Comparison of ENCODE assay signal across 35 mouse cellular contexts in the genomic region with DNA sequence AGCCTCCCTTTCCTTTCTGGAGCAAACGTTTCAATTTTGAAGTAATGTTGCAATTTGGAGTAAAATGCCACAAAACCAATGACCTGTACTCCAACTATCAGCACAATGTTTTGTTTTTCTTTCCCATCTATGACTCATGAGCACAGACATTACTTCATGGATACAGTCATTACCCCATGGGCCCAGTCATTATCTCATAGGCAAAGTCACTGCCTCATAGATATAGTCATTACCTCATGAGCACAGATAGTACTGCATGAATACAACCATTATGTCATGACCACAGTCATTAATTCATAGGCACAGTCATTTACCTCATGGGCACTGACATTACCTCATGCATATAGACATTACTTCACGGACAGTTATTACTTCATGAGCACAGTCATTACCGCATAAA. TPM values are rescaled to one million over a fixed set of nuclear protein-coding genes. Genes with fewer than 3 reads are reported as not detected.
DNase-seq lines count a peak whose midpoint lies in the region; ATAC-seq and TF ChIP-seq lines count a peak whose summit lies in the region.
"Had no signal": no experiment of that assay in that cellular context is flagged by ENCODE, and none has a peak within 500 bp of the region (broad histone marks: within the 10 kb centered on the region; RNA-seq: fewer than 3 reads in every experiment).

No protein-coding gene starts in this region.

- H3K4me2 ChIP-seq in liver, postnatal 0 days (ENCODE audit: low read depth, low read length): no peak overlapping the region
- H3K4me2 ChIP-seq in liver, embryonic 11.5 days: no peak overlapping the region
- H3K4me2 ChIP-seq in stomach, postnatal 0 days (replicated peaks; ENCODE audit: low read depth): no peak overlapping the region
- no peak overlapping the region for H3K4me2 ChIP-seq in neural tube, embryonic 15.5 days
- H3K4me2 ChIP-seq: embryonic facial prominence, embryonic 13.5 days; forebrain, embryonic 13.5 days; heart, embryonic 12.5 days; heart, embryonic 15.5 days; hindbrain, embryonic 13.5 days; intestine, embryonic 15.5 days had no signal

- 79% methylated on average over 3 of the region's 3 CpGs for WGBS in liver, postnatal 0 days (ENCODE audit: insufficient replicate concordance)
- WGBS in liver, embryonic 11.5 days: 79% methylated on average over 3 of the region's 3 CpGs
- 75% methylated on average over 3 of the region's 3 CpGs for WGBS in stomach, postnatal 0 days
- 83% methylated on average over 3 of the region's 3 CpGs for WGBS in neural tube, embryonic 15.5 days

- TF ChIP-seq EP300 in liver, postnatal 0 days (IDR thresholded peaks at IDR 0.05; ENCODE audit: low read depth): no peak
- no peak for TF ChIP-seq EP300 in stomach, postnatal 0 days (optimal IDR thresholded peaks at IDR 0.05)

- H3K27me3 ChIP-seq in liver, postnatal 0 days (ENCODE audit: insufficient read depth, low read length): no peaks in the 10 kb centered on the region
- no peaks in the 10 kb centered on the region for H3K27me3 ChIP-seq in liver, embryonic 11.5 days (replicated peaks; ENCODE audit: control insufficient read depth, insufficient read depth, low read length)
- no peaks in the 10 kb centered on the region for H3K27me3 ChIP-seq in stomach, postnatal 0 days (ENCODE audit: control insufficient read depth, insufficient read depth, low read length)
- no peaks in the 10 kb centered on the region for H3K27me3 ChIP-seq in neural tube, embryonic 15.5 days (replicated peaks)
- H3K27me3 ChIP-seq: embryonic facial prominence, embryonic 13.5 days; forebrain, embryonic 13.5 days; heart, embryonic 12.5 days; heart, embryonic 15.5 days; hindbrain, embryonic 13.5 days; intestine, embryonic 15.5 days had no signal

- peaks cover 8% of the 10 kb centered on the region; the same call in 1 of the 2 replicates for H3K4me1 ChIP-seq in liver, postnatal 0 days (ENCODE audit: insufficient read depth)
- no peaks in the 10 kb centered on the region for H3K4me1 ChIP-seq in liver, embryonic 11.5 days (replicated peaks; ENCODE audit: control insufficient read depth, insufficient read depth, low read length)
- no peaks in the 10 kb centered on the region for H3K4me1 ChIP-seq in stomach, postnatal 0 days (replicated peaks; ENCODE audit: control insufficient read depth, insufficient read depth)
- H3K4me1 ChIP-seq in neural tube, embryonic 15.5 days: no peaks in the 10 kb centered on the region
- H3K4me1 ChIP-seq: embryonic facial prominence, embryonic 10.5 days; embryonic facial prominence, embryonic 13.5 days; forebrain, embryonic 10.5 days; forebrain, embryonic 13.5 days; heart, embryonic 12.5 days; heart, embryonic 15.5 days; hindbrain, embryonic 10.5 days; hindbrain, embryonic 13.5 days; intestine, embryonic 15.5 days had no signal

- H3K4me3 ChIP-seq in liver, postnatal 0 days (ENCODE audit: low read depth, low read length): no peak overlapping the region
- no peak overlapping the region for H3K4me3 ChIP-seq in liver, embryonic 11.5 days (ENCODE audit: low read depth, low read length)
- H3K4me3 ChIP-seq in stomach, postnatal 0 days (ENCODE audit: low read depth, low read length): no peak overlapping the region
- no peak overlapping the region for H3K4me3 ChIP-seq in neural tube, embryonic 15.5 days (replicated peaks)
- H3K4me3 ChIP-seq: embryonic facial prominence, embryonic 10.5 days; embryonic facial prominence, embryonic 13.5 days; erythroblast, embryonic 14.5 days; forebrain, embryonic 10.5 days; forebrain, embryonic 13.5 days; heart, embryonic 12.5 days; heart, embryonic 15.5 days; hindbrain, embryonic 10.5 days; hindbrain, embryonic 13.5 days; intestine, embryonic 15.5 days had no signal

- H3K9ac ChIP-seq in liver, postnatal 0 days (replicated peaks): no peak overlapping the region
- no peak overlapping the region for H3K9ac ChIP-seq in liver, embryonic 11.5 days (ENCODE audit: low read depth, low read length)
- no peak overlapping the region for H3K9ac ChIP-seq in stomach, postnatal 0 days (ENCODE audit: low read length)
- no peak overlapping the region for H3K9ac ChIP-seq in neural tube, embryonic 15.5 days (replicated peaks)
- H3K9ac ChIP-seq: embryonic facial prominence, embryonic 13.5 days; forebrain, embryonic 13.5 days; heart, embryonic 12.5 days; heart, embryonic 15.5 days; hindbrain, embryonic 13.5 days; intestine, embryonic 15.5 days had no signal

- peak; percentile 1 for DNase-seq in liver, postnatal 0 days
- DNase-seq in liver, embryonic 11.5 days (ENCODE audit: low spot score): no peak
- peak; percentile 70 for DNase-seq in Muller cell, postnatal 12 days (ENCODE audit: inconsistent ontology term)
- DNase-seq in stomach, postnatal 0 days (ENCODE audit: low spot score): no peak
- no peak for DNase-seq in layer of hippocampus, adult 9-11 months
- no peak for DNase-seq in urinary bladder, postnatal 10 days (ENCODE audit: low spot score)
- DNase-seq: adrenal gland, postnatal 10 days; adrenal gland, postnatal 36 days; cerebellum, adult 11 months; cerebellum, adult 2 months; cerebellum, adult 9-11 months; cerebellum, postnatal 25 days; gastrocnemius, postnatal 10 days; gastrocnemius, postnatal 36 days; heart, postnatal 10 days; heart, postnatal 36 days had no signal

- no peak for TF ChIP-seq CTCF in liver, postnatal 0 days (IDR thresholded peaks at IDR 0.05; ENCODE audit: low read depth)
- no peak for TF ChIP-seq CTCF in stomach, postnatal 0 days (IDR thresholded peaks at IDR 0.05; ENCODE audit: low read depth)

- no peak for ATAC-seq in liver, postnatal 0 days
- ATAC-seq in liver, embryonic 11.5 days (replicated peaks; ENCODE audit: low FRiP score): no peak
- peak; percentile 22 for ATAC-seq in megakaryocyte, adult 5-6 weeks (ENCODE audit: poor library complexity, severe bottlenecking)
- ATAC-seq in stomach, postnatal 0 days (ENCODE audit: low FRiP score, low TSS enrichment): peak; percentile 69
- ATAC-seq in neural tube, embryonic 15.5 days (ENCODE audit: low FRiP score): no peak
- ATAC-seq: forebrain, embryonic 13.5 days; forebrain, embryonic 16.5 days; hindbrain, embryonic 16.5 days; intestine, embryonic 15.5 days had no signal

- H3K9me3 ChIP-seq in liver, postnatal 0 days (ENCODE audit: low read length): no peaks in the 10 kb centered on the region
- H3K9me3 ChIP-seq in liver, embryonic 11.5 days (ENCODE audit: control insufficient read depth, low read length): no peaks in the 10 kb centered on the region
- no peaks in the 10 kb centered on the region for H3K9me3 ChIP-seq in stomach, postnatal 0 days (ENCODE audit: control insufficient read depth, low read length)
- no peaks in the 10 kb centered on the region for H3K9me3 ChIP-seq in neural tube, embryonic 15.5 days (replicated peaks)
- H3K9me3 ChIP-seq: embryonic facial prominence, embryonic 10.5 days; embryonic facial prominence, embryonic 13.5 days; forebrain, embryonic 10.5 days; forebrain, embryonic 13.5 days; G1E; heart, embryonic 15.5 days; hindbrain, embryonic 10.5 days; hindbrain, embryonic 13.5 days; intestine, embryonic 15.5 days had no signal

- no peak overlapping the region for H3K27ac ChIP-seq in liver, postnatal 0 days (ENCODE audit: low read depth)
- no peak overlapping the region for H3K27ac ChIP-seq in liver, embryonic 11.5 days (ENCODE audit: low read depth, low read length)
- no peak overlapping the region for H3K27ac ChIP-seq in stomach, postnatal 0 days (replicated peaks)
- H3K27ac ChIP-seq in neural tube, embryonic 15.5 days (replicated peaks): no peak overlapping the region
- H3K27ac ChIP-seq: embryonic facial prominence, embryonic 10.5 days; embryonic facial prominence, embryonic 13.5 days; forebrain, embryonic 10.5 days; forebrain, embryonic 13.5 days; heart, embryonic 15.5 days; hindbrain, embryonic 10.5 days; hindbrain, embryonic 13.5 days; intestine, embryonic 15.5 days had no signal

- H3K36me3 ChIP-seq in liver, postnatal 0 days (replicated peaks; ENCODE audit: insufficient read depth, low read length): no peaks in the 10 kb centered on the region
- no peaks in the 10 kb centered on the region for H3K36me3 ChIP-seq in liver, embryonic 11.5 days (ENCODE audit: control insufficient read depth, insufficient read depth, low read length)
- no peaks in the 10 kb centered on the region for H3K36me3 ChIP-seq in stomach, postnatal 0 days (ENCODE audit: control insufficient read depth, insufficient read depth, low read length)
- H3K36me3 ChIP-seq in neural tube, embryonic 15.5 days: no peaks in the 10 kb centered on the region
- H3K36me3 ChIP-seq: embryonic facial prominence, embryonic 10.5 days; embryonic facial prominence, embryonic 13.5 days; forebrain, embryonic 10.5 days; G1E; heart, embryonic 12.5 days; heart, embryonic 15.5 days; hindbrain, embryonic 10.5 days; hindbrain, embryonic 13.5 days; intestine, embryonic 15.5 days had no signal

RNA-seq across cellular contexts. Expression of a gene that starts 3.5 kb away (rescaled TPM):
- 4.8 and 5.8 TPM in 2 replicates for polyA plus RNA-seq in liver, postnatal 0 days (2015; fragmentation: Nextera tagmentation; extraction: Ambion mirVana)
- polyA plus RNA-seq in liver, embryonic 11.5 days (2014; fragmentation: Nextera tagmentation; extraction: Ambion mirVana): 0.60 and 2.1 TPM in 2 replicates
- 107 and 114 TPM in 2 replicates for total RNA-seq in megakaryocyte, adult 5-6 weeks (2015)
- 65.9 and 74.6 TPM in 2 replicates for total RNA-seq in megakaryocyte, adult 5-6 weeks (2017)
- 1.3 and 1.4 TPM in 2 replicates for polyA plus RNA-seq in stomach, postnatal 0 days (2015; fragmentation: Nextera tagmentation; extraction: Ambion mirVana)
- 1.2 and 1.3 TPM in 2 replicates for polyA plus RNA-seq in neural tube, embryonic 15.5 days (2015; fragmentation: Nextera tagmentation; extraction: Ambion mirVana)
- total RNA-seq: G1E had no signal

RNA-seq across cellular contexts. Expression of a gene that starts 35.1 kb away (rescaled TPM):
- polyA plus RNA-seq in liver, postnatal 0 days (2015; fragmentation: Nextera tagmentation; extraction: Ambion mirVana): not detected in 2 replicates
- not detected in 2 replicates for polyA plus RNA-seq in liver, embryonic 11.5 days (2014; fragmentation: Nextera tagmentation; extraction: Ambion mirVana)
- not detected in 2 replicates for total RNA-seq in megakaryocyte, adult 5-6 weeks (2015)
- 0.18 and 0.37 TPM in 2 replicates for total RNA-seq in megakaryocyte, adult 5-6 weeks (2017)
- polyA plus RNA-seq in stomach, postnatal 0 days (2015; fragmentation: Nextera tagmentation; extraction: Ambion mirVana): not detected in 2 replicates
- not detected in 2 replicates for polyA plus RNA-seq in neural tube, embryonic 15.5 days (2015; fragmentation: Nextera tagmentation; extraction: Ambion mirVana)
- total RNA-seq: adrenal gland, postnatal 10 days; adrenal gland, postnatal 36 days; common myeloid progenitor, adult 5-6 weeks; gastrocnemius, adult 18-20 months; gastrocnemius, postnatal 10 days; gastrocnemius, postnatal 36 days; granulocyte monocyte progenitor cell, adult 5-6 weeks; heart, adult 8-10 months; heart, postnatal 10 days; heart, postnatal 36 days had no signal
- polyA plus RNA-seq: embryonic facial prominence, embryonic 10.5 days; embryonic facial prominence, embryonic 13.5 days; erythroblast, embryonic 14.5 days; forebrain, embryonic 10.5 days; forebrain, embryonic 13.5 days; forebrain, embryonic 16.5 days; G1E; heart, embryonic 12.5 days; heart, embryonic 15.5 days; hindbrain, embryonic 10.5 days; hindbrain, embryonic 13.5 days; hindbrain, embryonic 16.5 days; intestine, embryonic 15.5 days had no signal

RNA-seq across cellular contexts. Expression of a gene that starts 55.1 kb away (rescaled TPM):
- polyA plus RNA-seq in liver, postnatal 0 days (2015; fragmentation: Nextera tagmentation; extraction: Ambion mirVana): 5.0 and 5.6 TPM in 2 replicates
- 22.7 and 24.1 TPM in 2 replicates for polyA plus RNA-seq in liver, embryonic 11.5 days (2014; fragmentation: Nextera tagmentation; extraction: Ambion mirVana)
- 31.4 and 34.4 TPM in 2 replicates for total RNA-seq in megakaryocyte, adult 5-6 weeks (2015)
- total RNA-seq in megakaryocyte, adult 5-6 weeks (2017): 23.1 and 25.4 TPM in 2 replicates
- polyA plus RNA-seq in stomach, postnatal 0 days (2015; fragmentation: Nextera tagmentation; extraction: Ambion mirVana): 11.2 and 11.8 TPM in 2 replicates
- polyA plus RNA-seq in neural tube, embryonic 15.5 days (2015; fragmentation: Nextera tagmentation; extraction: Ambion mirVana): 13.8 and 19.4 TPM in 2 replicates

Comparison
In these comparisons a context has a peak if more than half of its experiments do, and no peak if none do; other contexts are left out.
1. DNase-seq: peak in liver, postnatal 0 days (single experiment) and Muller cell, postnatal 12 days (single experiment); none in liver, embryonic 11.5 days (single experiment), stomach, postnatal 0 days (single experiment), layer of hippocampus, adult 9-11 months (single experiment) and urinary bladder, postnatal 10 days (single experiment).
2. ATAC-seq: peak in megakaryocyte, adult 5-6 weeks (single experiment) and stomach, postnatal 0 days (single experiment); none in liver, postnatal 0 days (single experiment), liver, embryonic 11.5 days (single experiment) and neural tube, embryonic 15.5 days (single experiment).